Mouse (Mus musculus): ENCODE data around the gene Slc9a6. TPM values are rescaled to one million over a fixed set of nuclear protein-coding genes. Genes with fewer than 3 reads are reported as not detected.

The Slc9a6 gene
- polyA plus RNA-seq, 1 experiment from 2014 or later = 8.9 TPM

- WGBS = 88% methylated on average over 6 of the region's 6 CpGs
- no peak for DNase-seq (ENCODE audit: low spot score)
- H3K4me3 ChIP-seq = no peak overlapping the region
- H3K9me3 ChIP-seq = no peaks in the 10 kb centered on the region
- H3K27me3 ChIP-seq (replicated peaks; ENCODE audit: low read depth, poor library complexity, severe bottlenecking) = no peaks in the 10 kb centered on the region
- no peak overlapping the region for H3K27ac ChIP-seq (replicated peaks)
- no peaks in the 10 kb centered on the region for H3K36me3 ChIP-seq (replicated peaks)
- H3K4me1 ChIP-seq = 0 out of 2 replicates have a peak, but pooled peaks cover 3% of the 10 kb centered on the region
Observed at GRCm38 (mm10) chrX:56675556-56675955, 66.0 kb downstream of the Slc9a6 start.

- WGBS = 82% methylated on average over 6 of the region's 6 CpGs
- Histone ChIP-seq H3K4me1 (0 out of 2 replicates have a peak, but pooled peaks cover 3% of the 10 kb centered on the region), H3K9me3 (no peaks in the 10 kb centered on the region), H3K27ac (replicated peaks) (no peak overlapping the region), H3K27me3 (replicated peaks; ENCODE audit: low read depth, poor library complexity, severe bottlenecking) (no peaks in the 10 kb centered on the region), H3K4me3 (no peak overlapping the region), H3K36me3 (replicated peaks) (no peaks in the 10 kb centered on the region)
- no peak for DNase-seq (ENCODE audit: low spot score)
Observed at GRCm38 (mm10) chrX:56677736-56678135, 68.2 kb downstream of the Slc9a6 start.

- Histone ChIP-seq H3K9me3 (no peaks in the 10 kb centered on the region), H3K4me3 (no peak overlapping the region), H3K4me1 (0 out of 2 replicates have a peak, but pooled peaks cover 3% of the 10 kb centered on the region), H3K27ac (replicated peaks) (no peak overlapping the region), H3K36me3 (replicated peaks) (no peaks in the 10 kb centered on the region), H3K27me3 (replicated peaks; ENCODE audit: low read depth, poor library complexity, severe bottlenecking) (no peaks in the 10 kb centered on the region)
- DNase-seq (ENCODE audit: low spot score) = no peak
- 81% methylated on average over 6 of the region's 6 CpGs for WGBS
Observed at GRCm38 (mm10) chrX:56679066-56679465, 69.5 kb downstream of the Slc9a6 start.

GRCm38 (mm10) chrX:56682156-56682720 lies 72.7 kb downstream of the Slc9a6 start:
- no peak for DNase-seq (ENCODE audit: low spot score)
- WGBS = 69% methylated on average over 1 of the region's 1 CpGs
- Histone ChIP-seq H3K9me3 (no peaks in the 10 kb centered on the region), H3K27me3 (replicated peaks; ENCODE audit: low read depth, poor library complexity, severe bottlenecking) (no peaks in the 10 kb centered on the region), H3K27ac (replicated peaks) (no peak overlapping the region), H3K4me1 (0 out of 2 replicates have a peak, but pooled peaks cover 3% of the 10 kb centered on the region), H3K4me3 (no peak overlapping the region), H3K36me3 (replicated peaks) (no peaks in the 10 kb centered on the region)

GRCm38 (mm10) chrX:56683521-56683920 lies 74.0 kb downstream of the Slc9a6 start:
- no peak for DNase-seq (ENCODE audit: low spot score)
- no peak overlapping the region for H3K4me3 ChIP-seq
- H3K36me3 ChIP-seq (replicated peaks) = no peaks in the 10 kb centered on the region
- H3K27ac ChIP-seq (replicated peaks) = no peak overlapping the region
- no peaks in the 10 kb centered on the region for H3K27me3 ChIP-seq (replicated peaks; ENCODE audit: low read depth, poor library complexity, severe bottlenecking)
- 0 out of 2 replicates have a peak, but pooled peaks cover 3% of the 10 kb centered on the region for H3K4me1 ChIP-seq
- no peaks in the 10 kb centered on the region for H3K9me3 ChIP-seq
- 91% methylated on average over 10 of the region's 10 CpGs for WGBS

- Histone ChIP-seq H3K36me3 (replicated peaks) (no peaks in the 10 kb centered on the region), H3K27me3 (replicated peaks; ENCODE audit: low read depth, poor library complexity, severe bottlenecking) (no peaks in the 10 kb centered on the region), H3K4me3 (no peak overlapping the region), H3K27ac (replicated peaks) (no peak overlapping the region), H3K4me1 (no peaks in the 10 kb centered on the region), H3K9me3 (no peaks in the 10 kb centered on the region)
- DNase-seq (ENCODE audit: low spot score) = no peak
- 90% methylated on average over 6 of the region's 6 CpGs for WGBS
Observed at GRCm38 (mm10) chrX:56692554-56692953, 83.0 kb downstream of the Slc9a6 start.

- no peaks in the 10 kb centered on the region for H3K9me3 ChIP-seq
- no peak overlapping the region for H3K4me3 ChIP-seq
- no peak overlapping the region for H3K27ac ChIP-seq (replicated peaks)
- no peaks in the 10 kb centered on the region for H3K36me3 ChIP-seq (replicated peaks)
- H3K4me1 ChIP-seq = no peaks in the 10 kb centered on the region
- 78% methylated on average over 2 of the region's 2 CpGs for WGBS
- no peaks in the 10 kb centered on the region for H3K27me3 ChIP-seq (replicated peaks; ENCODE audit: low read depth, poor library complexity, severe bottlenecking)
- DNase-seq (ENCODE audit: low spot score) = no peak
Observed at GRCm38 (mm10) chrX:56694539-56694938, 85.0 kb downstream of the Slc9a6 start.

- H3K36me3 ChIP-seq (replicated peaks) = no peaks in the 10 kb centered on the region
- H3K4me3 ChIP-seq = no peak overlapping the region
- H3K4me1 ChIP-seq = no peaks in the 10 kb centered on the region
- H3K27ac ChIP-seq (replicated peaks) = no peak overlapping the region
- no peaks in the 10 kb centered on the region for H3K9me3 ChIP-seq
- 87% methylated on average over 6 of the region's 6 CpGs for WGBS
- no peak for DNase-seq (ENCODE audit: low spot score)
- H3K27me3 ChIP-seq (replicated peaks; ENCODE audit: low read depth, poor library complexity, severe bottlenecking) = no peaks in the 10 kb centered on the region
Observed at GRCm38 (mm10) chrX:56697199-56697780, 87.7 kb downstream of the Slc9a6 start.

- no peaks in the 10 kb centered on the region for H3K27me3 ChIP-seq (replicated peaks; ENCODE audit: low read depth, poor library complexity, severe bottlenecking)
- no peaks in the 10 kb centered on the region for H3K9me3 ChIP-seq
- DNase-seq (ENCODE audit: low spot score) = no peak
- no peaks in the 10 kb centered on the region for H3K4me1 ChIP-seq
- no peaks in the 10 kb centered on the region for H3K36me3 ChIP-seq (replicated peaks)
- no peak overlapping the region for H3K4me3 ChIP-seq
- 83% methylated on average over 4 of the region's 4 CpGs for WGBS
- no peak overlapping the region for H3K27ac ChIP-seq (replicated peaks)
Observed at GRCm38 (mm10) chrX:56697886-56698285, 88.3 kb downstream of the Slc9a6 start.

- Histone ChIP-seq H3K36me3 (replicated peaks) (no peaks in the 10 kb centered on the region), H3K27ac (replicated peaks) (no peak overlapping the region), H3K4me3 (no peak overlapping the region), H3K4me1 (no peaks in the 10 kb centered on the region), H3K27me3 (replicated peaks; ENCODE audit: low read depth, poor library complexity, severe bottlenecking) (no peaks in the 10 kb centered on the region), H3K9me3 (no peaks in the 10 kb centered on the region)
- WGBS = 88% methylated on average over 3 of the region's 3 CpGs
- DNase-seq (ENCODE audit: low spot score) = no peak
Observed at GRCm38 (mm10) chrX:56701261-56701660, 91.7 kb downstream of the Slc9a6 start.

- no peak overlapping the region for H3K27ac ChIP-seq (replicated peaks)
- WGBS = 76% methylated on average over 8 of the region's 8 CpGs
- no peaks in the 10 kb centered on the region for H3K4me1 ChIP-seq
- no peak overlapping the region for H3K4me3 ChIP-seq
- no peaks in the 10 kb centered on the region for H3K9me3 ChIP-seq
- no peaks in the 10 kb centered on the region for H3K27me3 ChIP-seq (replicated peaks; ENCODE audit: low read depth, poor library complexity, severe bottlenecking)
- DNase-seq (ENCODE audit: low spot score) = no peak
- H3K36me3 ChIP-seq (replicated peaks) = no peaks in the 10 kb centered on the region
Observed at GRCm38 (mm10) chrX:56703965-56704562, 94.5 kb downstream of the Slc9a6 start.

GRCm38 (mm10) chrX:56708592-56709370 lies 99.2 kb downstream of the Slc9a6 start:
- Histone ChIP-seq H3K9me3 (no peaks in the 10 kb centered on the region), H3K4me3 (no peak overlapping the region), H3K27me3 (replicated peaks; ENCODE audit: low read depth, poor library complexity, severe bottlenecking) (no peaks in the 10 kb centered on the region), H3K4me1 (no peaks in the 10 kb centered on the region), H3K36me3 (replicated peaks) (no peaks in the 10 kb centered on the region), H3K27ac (replicated peaks) (no peak overlapping the region)
- WGBS = 85% methylated on average over 6 of the region's 6 CpGs
- DNase-seq (ENCODE audit: low spot score) = no peak
